Mouse (Mus musculus) forebrain, embryonic 10.5 days (tissue): Measurements from ENCODE around the gene Afg3l1. TPM values are rescaled to one million over a fixed set of nuclear protein-coding genes. Genes with fewer than 3 reads are reported as not detected.
A peak's percentile ranks its signal among the peaks of the same experiment; 100 is the strongest.
"Not testable (repeated sequence)": the region's sequence is repeated elsewhere in the genome, so short reads cannot be mapped to it uniquely, and the experiment has no call there.

Experiments used
- DNase-seq: peaks from one replicate; pipeline ENCODE4 v3.0.0-alpha.2; 2017; ENCODE audit warnings: low spot score; ENCODE audit errors: extremely low spot score
- H3K27ac ChIP-seq: fragments of 300-500 bp; sonication (generic); 2 replicates; pipeline ENCODE4 v1.5.1; 2016; ENCODE audit warnings: mild to moderate bottlenecking
- H3K27me3 ChIP-seq: fragments of 300-500 bp; sonication (generic); 2 replicates; pipeline ENCODE4 v1.6.1; 2016; ENCODE audit warnings: mild to moderate bottlenecking; ENCODE audit not compliant: poor library complexity, severe bottlenecking
- H3K36me3 ChIP-seq: fragments of 300-500 bp; sonication (generic); replicated peaks from 2 replicates; pipeline ENCODE4 v1.6.1; 2016; ENCODE audit warnings: mild to moderate bottlenecking, moderate library complexity
- H3K4me1 ChIP-seq: fragments of 300-500 bp; sonication (generic); 2 replicates; pipeline ENCODE4 v1.6.1; 2016
- H3K4me3 ChIP-seq: fragments of 300-500 bp; sonication (generic); 2 replicates; pipeline ENCODE4 v1.5.1; 2016; ENCODE audit warnings: mild to moderate bottlenecking, moderate library complexity
- H3K9me3 ChIP-seq: fragments of 300-500 bp; sonication (generic); 2 replicates; pipeline ENCODE4 v1.6.1; 2016; ENCODE audit warnings: mild to moderate bottlenecking, moderate library complexity
- WGBS: fragments of 180-500 bp; shearing (Covaris S2); methylation state at CpG from one replicate; pipeline ENCODE4 v1.1.7; 2016; 5-methylcytosine and 5-hydroxymethylcytosine counted together
- polyA plus RNA-seq: library from polyadenylated mRNA; unstranded; fragments of >200 nt; fragmentation: Nextera tagmentation; extraction: Ambion mirVana; gene quantifications from 2 replicates; pipeline ENCODE4 v1.2.1, GENCODE M21; 2016

The Afg3l1 gene
- 68.8 and 69.7 TPM in 2 replicates for polyA plus RNA-seq

DNA sequence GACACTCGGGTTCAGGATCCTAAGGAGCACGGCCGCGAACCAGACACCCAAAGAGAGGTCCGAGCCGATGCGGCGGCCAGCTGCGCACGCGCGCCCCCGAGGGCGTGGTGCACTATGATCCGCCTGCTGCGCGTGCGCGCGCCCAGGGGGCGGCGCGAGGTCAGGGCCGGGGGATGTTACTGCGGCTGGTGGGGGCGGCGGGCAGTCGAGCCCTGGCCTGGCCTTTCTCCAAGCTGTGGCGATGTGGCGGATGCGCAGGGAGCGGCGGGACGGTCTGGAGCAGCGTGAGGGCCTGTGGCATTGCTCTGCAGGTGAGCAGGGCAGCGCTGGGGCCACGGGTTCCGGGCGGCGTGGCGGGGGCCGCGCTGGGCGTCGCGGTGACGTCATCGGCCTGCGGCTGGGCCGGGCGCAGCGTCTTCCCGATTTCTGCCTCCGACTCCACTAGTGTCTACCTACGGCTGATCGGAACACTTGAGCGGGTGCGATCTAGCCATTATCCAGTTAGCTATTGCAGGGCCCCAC, at the start of gene Afg3l1:
Gene Afg3l1 (plus strand): TSS at position 167 of the 522 bp plus-strand sequence.
- Histone ChIP-seq H3K4me1 (peaks cover 22% of the 10 kb centered on the region), H3K27ac (peak within 1 kb of the TSS; percentile 99), H3K4me3 (peak within 1 kb of the TSS; percentile 96), H3K27me3 (no peaks in the 10 kb centered on the region), H3K9me3 (no peaks in the 10 kb centered on the region), H3K36me3 (peaks cover 30% of the 10 kb centered on the region)
- under 1% methylated on average over 58 of the region's 58 CpGs for WGBS
- peak; percentile 91 for DNase-seq

DNA sequence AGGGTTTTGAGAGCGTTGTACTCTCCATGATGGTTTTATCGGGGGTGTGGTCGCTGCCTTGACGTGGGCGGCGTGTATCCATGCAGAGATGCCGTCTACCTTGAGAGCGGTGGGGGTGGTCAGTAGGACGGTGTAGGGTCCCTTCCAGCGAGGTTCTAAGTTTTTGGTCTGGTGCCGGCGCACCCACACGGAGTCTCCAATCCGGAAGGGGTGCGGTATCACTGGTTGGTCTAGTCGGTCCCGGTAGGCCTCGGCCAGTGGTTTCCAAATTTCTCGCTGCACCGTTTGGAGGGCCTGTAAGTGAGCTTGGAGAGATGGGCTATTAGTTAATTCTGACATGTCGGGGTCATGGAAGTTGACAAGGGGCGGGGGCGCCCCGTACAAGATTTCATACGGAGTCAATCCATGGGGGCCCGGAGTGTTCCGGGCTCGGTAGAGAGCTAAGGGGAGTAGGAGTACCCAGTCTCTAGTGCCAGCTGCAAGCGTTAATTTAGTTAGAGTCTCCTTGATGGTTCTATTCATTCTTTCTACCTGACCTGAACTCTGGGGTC, 49.3 kb upstream of the Afg3l1 start:
- 98% methylated on average over 29 of the region's 29 CpGs for WGBS
- DNase-seq = no peak
- H3K4me3 ChIP-seq = no peak overlapping the region
- H3K4me1 ChIP-seq = no peaks in the 10 kb centered on the region
- no peaks in the 10 kb centered on the region for H3K27me3 ChIP-seq
- no peak overlapping the region for H3K27ac ChIP-seq
- H3K9me3 ChIP-seq = peaks cover 69% of the 10 kb centered on the region
- no peaks in the 10 kb centered on the region for H3K36me3 ChIP-seq

- H3K27ac ChIP-seq = no peak overlapping the region
- H3K4me3 ChIP-seq = no peak overlapping the region
- DNase-seq = no peak
- H3K9me3 ChIP-seq = peaks cover 73% of the 10 kb centered on the region
- no peaks in the 10 kb centered on the region for H3K27me3 ChIP-seq
- 94% methylated on average over 23 of the region's 23 CpGs for WGBS
- no peaks in the 10 kb centered on the region for H3K4me1 ChIP-seq
- H3K36me3 ChIP-seq = no peaks in the 10 kb centered on the region
Observed at GRCm38 (mm10) chr8:123428939-123429721, 48.6 kb upstream of the Afg3l1 start.

DNA sequence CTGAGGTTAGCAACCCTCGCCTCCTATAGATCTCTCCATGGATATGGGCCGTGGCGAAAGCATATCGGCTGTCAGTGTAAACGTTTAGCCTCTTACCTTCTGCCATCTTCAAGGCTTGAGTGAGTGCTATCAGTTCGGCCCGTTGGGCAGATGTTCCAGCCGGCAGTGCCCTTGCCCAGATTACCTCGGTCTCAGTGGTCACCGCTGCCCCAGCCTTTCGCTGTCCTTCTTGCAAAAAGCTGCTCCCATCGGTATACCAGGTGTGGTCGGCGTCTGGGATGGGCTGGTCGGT, 48.0 kb upstream of the Afg3l1 start:
- WGBS = 98% methylated on average over 15 of the region's 15 CpGs
- H3K27me3 ChIP-seq, H3K4me1 ChIP-seq, H3K4me3 ChIP-seq, H3K36me3 ChIP-seq, H3K27ac ChIP-seq, DNase-seq: not testable (repeated sequence)
- H3K9me3 ChIP-seq = peaks cover 76% of the 10 kb centered on the region

DNA sequence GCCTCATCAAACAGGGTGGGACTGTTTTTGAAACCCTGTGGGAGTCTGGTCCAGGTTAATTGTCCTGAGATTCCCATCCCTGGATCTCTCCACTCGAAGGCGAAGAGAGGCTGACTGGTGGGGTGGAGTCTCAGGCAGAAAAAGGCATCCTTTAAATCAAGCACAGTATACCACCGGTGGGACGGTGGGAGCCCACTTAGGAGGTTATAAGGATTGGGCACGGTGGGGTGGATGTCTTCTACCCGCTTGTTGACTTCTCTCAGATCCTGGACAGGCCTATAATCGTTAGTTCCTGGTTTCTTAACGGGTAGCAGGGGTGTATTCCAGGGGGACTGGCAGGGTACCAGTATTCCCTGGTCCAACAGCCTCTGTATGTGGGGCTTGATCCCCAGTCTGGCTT, 46.8 kb upstream of the Afg3l1 start:
- not testable (repeated sequence) for DNase-seq, H3K36me3 ChIP-seq, H3K4me3 ChIP-seq, H3K27ac ChIP-seq, H3K4me1 ChIP-seq, H3K27me3 ChIP-seq
- 90% methylated on average over 8 of the region's 8 CpGs for WGBS
- peaks cover 87% of the 10 kb centered on the region for H3K9me3 ChIP-seq

- no peaks in the 10 kb centered on the region for H3K4me1 ChIP-seq
- DNase-seq = no peak
- H3K36me3 ChIP-seq = no peaks in the 10 kb centered on the region
- 95% methylated on average over 25 of the region's 25 CpGs for WGBS
- H3K27me3 ChIP-seq = no peaks in the 10 kb centered on the region
- no peak overlapping the region for H3K27ac ChIP-seq
- H3K9me3 ChIP-seq = peaks cover 82% of the 10 kb centered on the region
- H3K4me3 ChIP-seq = no peak overlapping the region
Observed at GRCm38 (mm10) chr8:123431616-123432365, 45.9 kb upstream of the Afg3l1 start.

DNA sequence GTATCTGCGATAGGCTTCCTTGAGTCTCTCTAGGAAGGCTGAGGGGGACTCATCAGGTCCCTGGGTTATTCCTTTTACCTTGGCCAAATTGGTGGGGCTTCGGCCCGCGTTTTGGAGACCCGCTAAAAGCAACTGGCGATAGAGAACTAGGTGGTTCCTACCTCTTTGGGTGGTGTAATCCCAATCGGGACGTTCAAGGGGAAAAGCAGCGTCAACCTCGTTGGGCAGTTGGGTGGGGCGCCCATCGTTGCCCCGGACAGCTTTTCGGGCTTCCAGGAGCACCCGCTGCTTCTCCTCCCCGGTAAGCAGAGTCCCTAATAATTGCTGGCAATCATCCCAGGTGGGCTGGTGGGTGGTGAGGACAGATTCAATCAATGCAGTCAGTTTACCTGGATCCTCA, 45.3 kb upstream of the Afg3l1 start:
- no peaks in the 10 kb centered on the region for H3K4me1 ChIP-seq
- 95% methylated on average over 16 of the region's 16 CpGs for WGBS
- no peak overlapping the region for H3K4me3 ChIP-seq
- H3K9me3 ChIP-seq = peaks cover 76% of the 10 kb centered on the region
- H3K36me3 ChIP-seq = no peaks in the 10 kb centered on the region
- H3K27ac ChIP-seq = no peak overlapping the region
- DNase-seq = no peak
- no peaks in the 10 kb centered on the region for H3K27me3 ChIP-seq

- not testable (repeated sequence) for H3K27me3 ChIP-seq, H3K27ac ChIP-seq, DNase-seq, H3K36me3 ChIP-seq, H3K4me1 ChIP-seq, H3K4me3 ChIP-seq
- WGBS = 97% methylated on average over 47 of the region's 47 CpGs
- peaks cover 66% of the 10 kb centered on the region for H3K9me3 ChIP-seq
Observed at GRCm38 (mm10) chr8:123433241-123433974, 44.3 kb upstream of the Afg3l1 start.

- no peak overlapping the region for H3K27ac ChIP-seq
- no peak overlapping the region for H3K4me3 ChIP-seq
- no peaks in the 10 kb centered on the region for H3K27me3 ChIP-seq
- H3K36me3 ChIP-seq = peaks cover 18% of the 10 kb centered on the region
- no peaks in the 10 kb centered on the region for H3K9me3 ChIP-seq
- WGBS = 94% methylated on average over 2 of the region's 2 CpGs
- peaks cover 17% of the 10 kb centered on the region for H3K4me1 ChIP-seq
- no peak for DNase-seq
Observed at GRCm38 (mm10) chr8:123441788-123442187, 35.9 kb upstream of the Afg3l1 start.

- Histone ChIP-seq H3K36me3 (peaks cover 22% of the 10 kb centered on the region), H3K27ac (peak overlapping the region; percentile 97; the same call in 1 of the 2 replicates), H3K9me3 (no peaks in the 10 kb centered on the region), H3K27me3 (no peaks in the 10 kb centered on the region), H3K4me3 (peak overlapping the region; percentile 79), H3K4me1 (peaks cover 17% of the 10 kb centered on the region)
- WGBS = 78% methylated on average over 5 of the region's 5 CpGs
- DNase-seq = no peak
Observed at GRCm38 (mm10) chr8:123442351-123442750, 35.4 kb upstream of the Afg3l1 start.

GRCm38 (mm10) chr8:123442871-123443575, 34.7 kb upstream of the Afg3l1 start:
- peaks cover 17% of the 10 kb centered on the region for H3K4me1 ChIP-seq
- peak overlapping the region; percentile 79 for H3K4me3 ChIP-seq
- DNase-seq = peak; percentile 93
- no peaks in the 10 kb centered on the region for H3K9me3 ChIP-seq
- peaks cover 26% of the 10 kb centered on the region for H3K36me3 ChIP-seq
- WGBS = 2% methylated on average over 41 of the region's 41 CpGs
- no peaks in the 10 kb centered on the region for H3K27me3 ChIP-seq
- H3K27ac ChIP-seq = peak overlapping the region; percentile 97

DNA sequence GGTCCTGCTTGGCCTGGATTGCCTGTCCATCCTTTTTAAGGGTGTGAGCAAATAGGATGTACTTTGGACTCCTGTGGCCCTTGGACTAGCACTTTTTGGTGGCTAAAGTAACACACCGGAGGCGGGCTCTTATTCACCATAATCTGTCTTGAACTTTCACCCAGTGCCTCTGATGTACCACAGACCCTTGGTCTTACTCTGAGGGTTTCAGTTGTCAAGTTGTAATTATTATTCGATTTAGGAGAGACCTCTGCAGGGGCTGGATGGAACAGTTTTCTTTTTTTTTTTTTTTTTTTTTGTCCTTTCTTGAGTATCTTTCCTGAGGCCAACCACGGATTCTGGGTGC, 34.2 kb upstream of the Afg3l1 start:
- Histone ChIP-seq H3K4me1 (peaks cover 17% of the 10 kb centered on the region), H3K4me3 (peak overlapping the region; percentile 79), H3K36me3 (peaks cover 30% of the 10 kb centered on the region), H3K9me3 (no peaks in the 10 kb centered on the region), H3K27me3 (no peaks in the 10 kb centered on the region), H3K27ac (peak overlapping the region; percentile 97)
- 36% methylated on average over 4 of the region's 4 CpGs for WGBS
- no peak for DNase-seq
